Mouse (Mus musculus): ENCODE measurements at regions not wholly inside any gene's neighbourhood (a gene's known extent, or its start where the extent isn't known, plus 50 kb on each side); places are given as distances from the start of the nearest gene placed in this dataset.

GRCm38 (mm10) chr11:31754416-31754815 lies 82.7 kb upstream of the Bod1 start:
- TF ChIP-seq CTCF (IDR thresholded peaks at IDR 0.05) (no peak), EP300 (IDR thresholded peaks at IDR 0.05) (no peak)

Data from lung, postnatal 0 days (tissue).